Mouse (Mus musculus): Measurements from ENCODE around the gene Chp1. TPM values are rescaled to one million over a fixed set of nuclear protein-coding genes. Genes with fewer than 3 reads are reported as not detected.
"Not testable (repeated sequence)": the region's sequence is repeated elsewhere in the genome, so short reads cannot be mapped to it uniquely, and the experiment has no call there.

The Chp1 gene
- polyA plus RNA-seq, 1 experiment from 2014 or later: 61.3 TPM

- Histone ChIP-seq H3K27ac (no peak overlapping the region), H3K9me3 (replicated peaks) (no peaks in the 10 kb centered on the region), H3K4me2 (replicated peaks) (no peak overlapping the region), H3K36me3 (peaks cover 35% of the 10 kb centered on the region), H3K27me3 (no peaks in the 10 kb centered on the region), H3K4me3 (no peak overlapping the region), H3K9ac (no peak overlapping the region), H3K4me1 (no peaks in the 10 kb centered on the region)
- no peak for ATAC-seq (ENCODE audit: low FRiP score)
- WGBS: 92% methylated on average over 1 of the region's 1 CpGs
Measured at GRCm38 (mm10) chr2:119572471-119572870, 25.0 kb downstream of the Chp1 start.

DNA sequence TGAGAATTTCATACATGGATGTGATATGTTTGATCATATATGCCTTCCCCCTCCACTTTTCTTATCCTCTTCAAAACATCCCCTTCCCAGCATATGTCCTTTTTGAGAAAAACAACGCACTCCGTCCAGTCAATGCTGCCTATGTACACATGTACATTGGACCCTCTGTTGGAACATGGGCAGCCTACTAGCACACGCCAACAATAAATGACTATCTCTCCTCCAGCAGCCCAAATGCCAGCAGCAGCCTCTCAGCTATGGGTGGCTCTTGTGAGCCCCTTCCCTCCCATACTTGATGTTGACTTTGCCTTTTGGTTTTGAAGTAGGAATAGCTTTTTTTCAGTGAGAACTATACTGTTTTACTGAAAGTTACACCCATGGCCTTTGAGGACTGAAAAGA lies 34.1 kb downstream of the Chp1 start:
- no peak overlapping the region for H3K4me3 ChIP-seq
- H3K4me1 ChIP-seq: no peaks in the 10 kb centered on the region
- peaks cover 16% of the 10 kb centered on the region; the same call in 1 of the 2 replicates for H3K36me3 ChIP-seq
- H3K27ac ChIP-seq: no peak overlapping the region
- no peaks in the 10 kb centered on the region for H3K27me3 ChIP-seq
- ATAC-seq (ENCODE audit: low FRiP score): no peak
- H3K9ac ChIP-seq: no peak overlapping the region
- no peaks in the 10 kb centered on the region for H3K9me3 ChIP-seq (replicated peaks)
- 100% methylated on average over 3 of the region's 3 CpGs for WGBS
- H3K4me2 ChIP-seq (replicated peaks): no peak overlapping the region

GRCm38 (mm10) chr2:119583439-119583838 lies 35.9 kb downstream of the Chp1 start:
- Histone ChIP-seq H3K27me3 (no peaks in the 10 kb centered on the region), H3K9ac (no peak overlapping the region), H3K9me3 (replicated peaks) (no peaks in the 10 kb centered on the region), H3K27ac (no peak overlapping the region), H3K4me1 (no peaks in the 10 kb centered on the region), H3K36me3 (peaks cover 9% of the 10 kb centered on the region; the same call in 1 of the 2 replicates), H3K4me3 (no peak overlapping the region), H3K4me2 (replicated peaks) (no peak overlapping the region)
- no peak for ATAC-seq (ENCODE audit: low FRiP score)
- 73% methylated on average over 2 of the region's 2 CpGs for WGBS

GRCm38 (mm10) chr2:119584282-119584681 lies 36.8 kb downstream of the Chp1 start:
- Histone ChIP-seq H3K4me2 (replicated peaks) (no peak overlapping the region), H3K27me3 (no peaks in the 10 kb centered on the region), H3K9me3 (replicated peaks) (no peaks in the 10 kb centered on the region), H3K27ac (no peak overlapping the region), H3K9ac (no peak overlapping the region), H3K36me3 (peaks cover 9% of the 10 kb centered on the region; the same call in 1 of the 2 replicates), H3K4me1 (no peaks in the 10 kb centered on the region), H3K4me3 (no peak overlapping the region)
- 88% methylated on average over 8 of the region's 8 CpGs for whole genome bisulfite sequencing
- no peak for ATAC-seq (ENCODE audit: low FRiP score)

DNA sequence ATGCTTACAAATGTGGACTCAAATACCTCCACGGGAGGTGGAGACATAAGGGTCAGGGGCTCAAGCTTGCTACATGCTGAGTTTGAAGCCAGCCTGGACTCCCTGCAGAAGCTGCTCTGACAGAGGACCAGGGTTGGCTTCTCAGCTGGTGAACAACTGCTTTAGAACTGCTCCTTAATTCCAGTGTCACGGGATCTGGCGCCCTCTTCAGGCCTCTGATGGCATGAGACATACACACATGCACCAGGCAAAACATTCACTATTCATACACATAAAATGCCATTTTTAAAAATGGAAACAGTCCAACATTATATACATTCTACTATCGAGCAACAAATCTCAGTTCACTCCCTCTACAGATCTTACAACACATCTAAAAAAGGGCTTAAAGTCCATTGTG lies 39.9 kb downstream of the Chp1 start:
- H3K9me3 ChIP-seq (replicated peaks): no peaks in the 10 kb centered on the region
- H3K4me1 ChIP-seq: no peaks in the 10 kb centered on the region
- H3K36me3 ChIP-seq: 0 out of 2 replicates have a peak, but pooled peaks cover 4% of the 10 kb centered on the region
- H3K27ac ChIP-seq: no peak overlapping the region
- no peak overlapping the region for H3K9ac ChIP-seq
- H3K4me3 ChIP-seq: no peak overlapping the region
- no peaks in the 10 kb centered on the region for H3K27me3 ChIP-seq
- 19% methylated on average over 4 of the region's 4 CpGs for WGBS
- no peak for ATAC-seq (ENCODE audit: low FRiP score)
- no peak overlapping the region for H3K4me2 ChIP-seq (replicated peaks)

DNA sequence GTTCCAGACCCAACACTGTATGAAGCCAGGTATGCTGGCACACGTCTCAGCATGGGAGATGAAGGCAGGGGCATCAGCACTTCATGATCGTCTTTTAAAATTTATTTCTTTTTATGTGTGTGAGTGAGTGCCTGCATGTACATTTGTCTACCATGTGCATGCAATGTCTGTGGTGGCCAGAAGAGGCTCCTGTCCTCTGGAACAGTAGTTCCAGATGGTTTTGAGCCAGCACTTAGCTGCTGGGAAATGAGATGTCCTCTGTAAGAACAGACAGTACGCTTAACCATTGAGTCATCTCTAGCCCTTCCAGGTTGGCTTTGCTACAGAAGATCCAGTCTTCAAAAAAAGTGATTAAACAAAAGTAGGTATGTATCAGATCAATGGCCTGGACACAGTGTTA lies 43.8 kb downstream of the Chp1 start:
- 89% methylated on average over 3 of the region's 3 CpGs for WGBS

DNA sequence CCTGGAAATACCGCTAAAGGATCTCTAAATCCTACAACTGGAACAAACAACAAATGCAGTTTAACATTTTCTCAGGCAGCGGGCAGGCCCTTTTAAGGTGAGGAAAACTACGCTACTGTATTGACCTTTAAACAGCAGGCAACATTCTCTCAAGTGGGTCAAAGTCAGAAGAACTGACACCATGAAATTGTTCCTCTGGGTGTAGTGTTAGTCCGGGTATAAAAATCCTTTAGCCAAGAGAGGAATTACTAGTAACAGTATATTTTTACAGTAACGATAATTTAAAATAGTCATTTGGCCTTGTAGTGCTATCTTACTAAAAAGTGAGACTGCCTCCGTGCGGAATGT lies 46.2 kb downstream of the Chp1 start:
- WGBS: 13% methylated on average over 7 of the region's 7 CpGs
- Histone ChIP-seq H3K27ac (peak overlapping the region; percentile 70), H3K9ac (peak overlapping the region; percentile 24)

More for the DNA sequence above, 43.8 kb downstream of the Chp1 start:
- Histone ChIP-seq H3K36me3 (0 out of 2 replicates have a peak, but pooled peaks cover 1% of the 10 kb centered on the region), H3K4me2 (replicated peaks) (no peak overlapping the region), H3K9ac (no peak overlapping the region), H3K9me3 (replicated peaks) (no peaks in the 10 kb centered on the region), H3K27me3 (no peaks in the 10 kb centered on the region), H3K4me3 (no peak overlapping the region), H3K4me1 (peaks cover 16% of the 10 kb centered on the region), H3K27ac (no peak overlapping the region)
- no peak for ATAC-seq (ENCODE audit: low FRiP score)

GRCm38 (mm10) chr2:119594113-119594981 lies 46.9 kb downstream of the Chp1 start:
- Histone ChIP-seq H3K27ac (peak overlapping the region; percentile 86), H3K36me3 (peaks cover 25% of the 10 kb centered on the region), H3K9me3 (replicated peaks) (no peaks in the 10 kb centered on the region), H3K27me3 (no peaks in the 10 kb centered on the region), H3K4me2 (replicated peaks) (peak overlapping the region; percentile 57), H3K4me1 (peaks cover 20% of the 10 kb centered on the region), H3K4me3 (peak overlapping the region; percentile 96), H3K9ac (peak overlapping the region; percentile 91)
- WGBS: under 1% methylated on average over 61 of the region's 61 CpGs
- ATAC-seq (ENCODE audit: low FRiP score): peak; percentile 98

More for the DNA sequence above, 46.2 kb downstream of the Chp1 start:
- peaks cover 20% of the 10 kb centered on the region for H3K4me1 ChIP-seq
- no peaks in the 10 kb centered on the region for H3K27me3 ChIP-seq
- H3K4me2 ChIP-seq (replicated peaks): peak overlapping the region; percentile 47
- H3K4me3 ChIP-seq: peak overlapping the region; percentile 96; the same call in 1 of the 2 replicates
- ATAC-seq (ENCODE audit: low FRiP score): peak; percentile 61
- H3K36me3 ChIP-seq: peaks cover 20% of the 10 kb centered on the region
- H3K9me3 ChIP-seq (replicated peaks): no peaks in the 10 kb centered on the region

DNA sequence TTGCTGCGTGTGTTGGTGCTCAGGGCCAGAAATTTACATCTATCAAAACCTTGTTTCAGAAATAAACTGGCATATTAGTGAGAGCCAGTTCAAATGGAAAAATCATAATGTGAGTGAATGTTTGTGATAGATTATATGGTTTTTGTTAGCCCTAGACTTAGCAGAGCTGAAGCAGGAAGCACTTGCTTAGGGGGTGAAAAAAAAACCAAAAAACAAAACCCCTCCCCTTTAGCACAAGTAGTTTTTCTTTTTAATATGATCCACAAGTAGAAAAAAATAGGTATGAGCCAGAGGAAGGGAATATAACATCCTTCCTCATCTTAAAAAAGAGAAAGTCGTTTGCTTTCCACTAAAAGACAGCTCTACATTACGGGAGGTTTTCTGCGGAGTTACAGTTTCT lies 47.8 kb downstream of the Chp1 start:
- no peak for ATAC-seq (ENCODE audit: low FRiP score)

GRCm38 (mm10) chr2:119596781-119597330 lies 49.4 kb downstream of the Chp1 start:
- H3K27me3 ChIP-seq: no peaks in the 10 kb centered on the region
- H3K4me1 ChIP-seq: peaks cover 24% of the 10 kb centered on the region
- H3K9me3 ChIP-seq (replicated peaks): no peaks in the 10 kb centered on the region
- H3K36me3 ChIP-seq: peaks cover 43% of the 10 kb centered on the region
- no peak overlapping the region for H3K4me3 ChIP-seq
- no peak for ATAC-seq (ENCODE audit: low FRiP score)
- no peak overlapping the region for H3K4me2 ChIP-seq (replicated peaks)
- no peak overlapping the region for H3K9ac ChIP-seq
- H3K27ac ChIP-seq: no peak overlapping the region
- WGBS: 95% methylated on average over 8 of the region's 8 CpGs

More for the DNA sequence above, 47.8 kb downstream of the Chp1 start:
- H3K9ac ChIP-seq: peak overlapping the region; percentile 91
- H3K9me3 ChIP-seq (replicated peaks): no peaks in the 10 kb centered on the region
- no peaks in the 10 kb centered on the region for H3K27me3 ChIP-seq
- no peak overlapping the region for H3K27ac ChIP-seq
- H3K4me3 ChIP-seq: peak overlapping the region; percentile 96
- H3K4me1 ChIP-seq: peaks cover 20% of the 10 kb centered on the region
- H3K4me2 ChIP-seq (replicated peaks): peak overlapping the region; percentile 57
- H3K36me3 ChIP-seq: peaks cover 32% of the 10 kb centered on the region
- 59% methylated on average over 4 of the region's 4 CpGs for WGBS

DNA sequence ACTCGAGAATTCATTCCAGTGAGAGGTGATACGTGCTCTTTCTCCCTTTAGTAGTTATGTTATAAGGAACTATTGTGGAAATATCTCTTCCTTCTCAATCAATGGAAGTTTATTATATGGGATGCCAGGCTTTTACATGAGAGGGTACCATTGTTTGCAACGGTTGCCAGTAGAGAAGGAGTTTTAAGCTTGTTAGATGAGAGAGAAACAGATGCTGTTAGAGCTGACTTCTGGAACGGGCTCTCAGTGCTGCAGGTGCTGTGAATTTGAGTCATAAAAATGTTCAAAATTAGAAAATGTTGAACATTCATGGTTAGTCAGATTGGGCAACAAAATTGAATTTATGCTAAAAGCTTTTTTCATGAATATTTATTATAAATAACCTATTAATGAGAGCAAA lies 53.5 kb downstream of the Chp1 start:
- Histone ChIP-seq H3K36me3 (peaks cover 52% of the 10 kb centered on the region), H3K9ac (no peak overlapping the region), H3K9me3 (replicated peaks) (no peaks in the 10 kb centered on the region), H3K27ac (no peak overlapping the region), H3K4me2 (replicated peaks) (no peak overlapping the region), H3K4me1 (peaks cover 10% of the 10 kb centered on the region; the same call in 1 of the 2 replicates), H3K27me3 (no peaks in the 10 kb centered on the region), H3K4me3 (no peak overlapping the region)
- whole genome bisulfite sequencing: 88% methylated on average over 4 of the region's 4 CpGs
- no peak for ATAC-seq (ENCODE audit: low FRiP score)

- 78% methylated on average over 3 of the region's 3 CpGs for WGBS
- not testable (repeated sequence) for H3K27ac ChIP-seq; H3K9me3 ChIP-seq (replicated peaks); H3K9ac ChIP-seq; H3K27me3 ChIP-seq; ATAC-seq (ENCODE audit: low FRiP score); H3K4me3 ChIP-seq; H3K4me1 ChIP-seq; H3K4me2 ChIP-seq (replicated peaks)
- peaks cover 52% of the 10 kb centered on the region for H3K36me3 ChIP-seq
Measured at GRCm38 (mm10) chr2:119601575-119601974, 54.1 kb downstream of the Chp1 start.

Data from hindbrain, embryonic 12.5 days (tissue).